Comparison of ENCODE assay signal across 24 mouse cellular contexts in the genomic region with DNA sequence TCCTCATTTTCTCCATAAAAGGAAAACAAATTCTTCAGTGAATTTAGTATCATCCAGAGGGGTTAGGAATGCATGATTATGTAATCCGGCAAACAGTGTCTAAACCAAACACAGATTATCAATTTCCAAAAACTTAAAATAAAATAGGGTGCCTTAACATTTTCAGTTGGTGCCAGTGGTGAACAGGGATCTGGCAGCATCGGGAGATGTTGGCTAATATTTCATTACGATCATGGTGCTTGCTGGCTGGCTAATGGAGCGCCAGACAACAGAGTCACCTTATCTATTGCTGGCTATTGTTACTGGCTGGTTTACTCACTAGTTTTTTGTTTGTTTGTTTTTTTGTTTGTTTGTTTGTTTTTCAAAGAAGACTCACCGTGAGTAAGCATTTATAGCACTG.
DNase-seq lines count a peak whose midpoint lies in the region; ATAC-seq and TF ChIP-seq lines count a peak whose summit lies in the region.
"Had no signal": no experiment of that assay in that cellular context is flagged by ENCODE, and none has a peak within 500 bp of the region (broad histone marks: within the 10 kb centered on the region; RNA-seq: fewer than 3 reads in every experiment).

No protein-coding gene starts in this region.

- TF ChIP-seq POLR2A in myocyte (IDR thresholded peaks at IDR 0.05; ENCODE audit: insufficient read length, low read depth): no peak

- no peaks in the 10 kb centered on the region for H3K36me3 ChIP-seq in heart, embryonic 12.5 days
- no peaks in the 10 kb centered on the region for H3K36me3 ChIP-seq in heart, embryonic 15.5 days
- no peaks in the 10 kb centered on the region for H3K36me3 ChIP-seq in lung, postnatal 0 days (ENCODE audit: insufficient read depth, low read length)
- no peaks in the 10 kb centered on the region for H3K36me3 ChIP-seq in myocyte (ENCODE audit: control insufficient read depth, insufficient read depth)
- H3K36me3 ChIP-seq: embryonic facial prominence, embryonic 15.5 days; hindbrain, embryonic 10.5 days; hindbrain, embryonic 15.5 days; limb, embryonic 13.5 days; liver, embryonic 13.5 days; midbrain, embryonic 12.5 days; neural tube, embryonic 13.5 days had no signal

- ATAC-seq in heart, embryonic 12.5 days (ENCODE audit: insufficient number of reproducible peaks, low FRiP score): no peak
- ATAC-seq in heart, embryonic 15.5 days (replicated peaks; ENCODE audit: insufficient number of reproducible peaks, insufficient read depth, low FRiP score, low read depth): no peak
- no peak for ATAC-seq in lung, postnatal 0 days
- ATAC-seq: activated CD4-positive, CD25-positive, alpha-beta regulatory T cell, adult 4 months; CD4-positive, CD25-positive, alpha-beta regulatory T cell, adult 4 months; forebrain, embryonic 13.5 days; inflammation-experienced regulatory T-cells, adult 6 months had no signal

- H3K4me3 ChIP-seq in heart, embryonic 12.5 days: no peak overlapping the region
- H3K4me3 ChIP-seq in heart, embryonic 15.5 days: no peak overlapping the region
- no peak overlapping the region for H3K4me3 ChIP-seq in lung, postnatal 0 days (ENCODE audit: low read depth, low read length)
- no peak overlapping the region for H3K4me3 ChIP-seq in myocyte
- H3K4me3 ChIP-seq: embryonic facial prominence, embryonic 15.5 days; forebrain, embryonic 13.5 days; hindbrain, embryonic 10.5 days; hindbrain, embryonic 15.5 days; limb, embryonic 13.5 days; liver, embryonic 13.5 days; midbrain, embryonic 12.5 days; neural tube, embryonic 13.5 days had no signal

- H3ac ChIP-seq in myocyte (ENCODE audit: control insufficient read depth, insufficient read length): peak overlapping the region; percentile 27

- no peak overlapping the region for H3K27ac ChIP-seq in heart, embryonic 12.5 days (ENCODE audit: poor library complexity, severe bottlenecking)
- H3K27ac ChIP-seq in heart, embryonic 15.5 days: peak overlapping the region; percentile 68; the same call in 1 of the 2 replicates
- peak overlapping the region; percentile 62; the same call in 1 of the 2 replicates for H3K27ac ChIP-seq in lung, postnatal 0 days (ENCODE audit: low read length)
- H3K27ac ChIP-seq: embryonic facial prominence, embryonic 15.5 days; forebrain, embryonic 13.5 days; hindbrain, embryonic 10.5 days; hindbrain, embryonic 15.5 days; limb, embryonic 13.5 days; liver, embryonic 13.5 days; midbrain, embryonic 12.5 days; neural tube, embryonic 13.5 days had no signal

- H3K27me3 ChIP-seq in heart, embryonic 12.5 days (replicated peaks): no peaks in the 10 kb centered on the region
- no peaks in the 10 kb centered on the region for H3K27me3 ChIP-seq in heart, embryonic 15.5 days
- no peaks in the 10 kb centered on the region for H3K27me3 ChIP-seq in lung, postnatal 0 days (replicated peaks; ENCODE audit: insufficient read depth, low read length)
- H3K27me3 ChIP-seq in myocyte (ENCODE audit: control insufficient read depth, insufficient read depth, insufficient read length): no peaks in the 10 kb centered on the region
- H3K27me3 ChIP-seq: embryonic facial prominence, embryonic 15.5 days; forebrain, embryonic 13.5 days; hindbrain, embryonic 15.5 days; limb, embryonic 13.5 days; liver, embryonic 13.5 days; midbrain, embryonic 12.5 days; neural tube, embryonic 13.5 days had no signal

- intact Hi-C loops in heart, postnatal 14 days (cut with DNase I): loop anchor here (5.0 kb wide), 2 partner anchors 132 to 157 kb away; no protein-coding TSS in a partner anchor

- no peak overlapping the region for H3K4me2 ChIP-seq in heart, embryonic 12.5 days
- no peak overlapping the region for H3K4me2 ChIP-seq in heart, embryonic 15.5 days
- H3K4me2 ChIP-seq in lung, postnatal 0 days (replicated peaks; ENCODE audit: low read depth, low read length): no peak overlapping the region
- peak overlapping the region; percentile 65 for H3K4me2 ChIP-seq in myocyte (ENCODE audit: low read depth)
- H3K4me2 ChIP-seq: embryonic facial prominence, embryonic 15.5 days; forebrain, embryonic 13.5 days; hindbrain, embryonic 15.5 days; limb, embryonic 13.5 days; liver, embryonic 13.5 days; midbrain, embryonic 12.5 days; neural tube, embryonic 13.5 days had no signal

- H3K9ac ChIP-seq in heart, embryonic 12.5 days: no peak overlapping the region
- no peak overlapping the region for H3K9ac ChIP-seq in heart, embryonic 15.5 days
- no peak overlapping the region for H3K9ac ChIP-seq in lung, postnatal 0 days (replicated peaks; ENCODE audit: low read depth)
- H3K9ac ChIP-seq: embryonic facial prominence, embryonic 15.5 days; forebrain, embryonic 13.5 days; hindbrain, embryonic 15.5 days; limb, embryonic 13.5 days; liver, embryonic 13.5 days; midbrain, embryonic 12.5 days; neural tube, embryonic 13.5 days had no signal

- no peak for TF ChIP-seq CTCF in lung, postnatal 0 days (IDR thresholded peaks at IDR 0.05)

- WGBS in heart, embryonic 12.5 days: 70% methylated on average over 5 of the region's 5 CpGs
- 69% methylated on average over 5 of the region's 5 CpGs for WGBS in heart, embryonic 15.5 days
- WGBS in lung, postnatal 0 days: 61% methylated on average over 5 of the region's 5 CpGs

- peaks cover 47% of the 10 kb centered on the region for H3K4me1 ChIP-seq in heart, embryonic 12.5 days (replicated peaks)
- peaks cover 26% of the 10 kb centered on the region for H3K4me1 ChIP-seq in heart, embryonic 15.5 days (replicated peaks)
- H3K4me1 ChIP-seq in lung, postnatal 0 days (ENCODE audit: insufficient read depth, low read depth, low read length): peaks cover 11% of the 10 kb centered on the region
- H3K4me1 ChIP-seq: hindbrain, embryonic 15.5 days; liver, embryonic 13.5 days had no signal

- H3K79me2 ChIP-seq in myocyte (ENCODE audit: control insufficient read depth, insufficient read depth): no peaks in the 10 kb centered on the region

- H3K9me3 ChIP-seq in heart, embryonic 12.5 days (replicated peaks): no peaks in the 10 kb centered on the region; the same call in 1 of the 2 replicates
- no peaks in the 10 kb centered on the region for H3K9me3 ChIP-seq in heart, embryonic 15.5 days (replicated peaks)
- H3K9me3 ChIP-seq in lung, postnatal 0 days (ENCODE audit: low read length): no peaks in the 10 kb centered on the region
- H3K9me3 ChIP-seq: forebrain, embryonic 13.5 days; hindbrain, embryonic 10.5 days; hindbrain, embryonic 15.5 days; liver, embryonic 13.5 days; midbrain, embryonic 12.5 days; neural tube, embryonic 13.5 days had no signal

- 0 out of 2 replicates have a peak, but pooled peaks have one; percentile 36 for TF ChIP-seq EP300 in lung, postnatal 0 days (IDR thresholded peaks at IDR 0.05)

- DNase-seq in heart, adult 11 months: peak; percentile 86
- DNase-seq in heart, postnatal 14 days: no peak
- peak; percentile 36 for DNase-seq in lung, postnatal 0 days (ENCODE audit: low spot score)
- DNase-seq in lung, postnatal 10 days: no peak
- no peak for DNase-seq in cerebellum, adult 11-12 months
- DNase-seq: cerebellum, adult 11 months; cerebellum, postnatal 10 days; gastrocnemius, postnatal 25 days; liver, embryonic 13.5 days; lung, adult 18-20 months; thymus, postnatal 4 days had no signal

TF ChIP-seq in myocyte, 11 proteins besides CTCF, POLR2A, EP300 and RAD21:
- TF ChIP-seq POLR2AphosphoS2 (IDR thresholded peaks at IDR 0.05; ENCODE audit: insufficient read length, low read depth) (no peak), REST (IDR thresholded peaks at IDR 0.05; ENCODE audit: insufficient read depth, insufficient read length) (no peak), MYOD1 (IDR thresholded peaks at IDR 0.05; ENCODE audit: control insufficient read depth in 1 of 3, insufficient read length in 2 of 3, low read depth in 2 of 3) (no peak), SRF (IDR thresholded peaks at IDR 0.05; ENCODE audit: control insufficient read depth, insufficient read length, low read depth) (no peak), TCF12 (IDR thresholded peaks at IDR 0.05; ENCODE audit: insufficient read depth, poor library complexity, severe bottlenecking) (no peak), CEBPB (IDR thresholded peaks at IDR 0.05; ENCODE audit: insufficient read depth, poor library complexity, severe bottlenecking) (no peak), TCF3 (IDR thresholded peaks at IDR 0.05; ENCODE audit: insufficient read length, low read depth) (no peak), MAX (IDR thresholded peaks at IDR 0.05; ENCODE audit: low read depth) (no peak), E2F4 (IDR thresholded peaks at IDR 0.05; ENCODE audit: insufficient read depth) (no peak), MYOG (IDR thresholded peaks at IDR 0.05; ENCODE audit: control insufficient read depth in 1 of 3, insufficient read depth in 1 of 3, insufficient read length in 2 of 3, low read depth in 2 of 3) (no peak), USF1 (IDR thresholded peaks at IDR 0.05; ENCODE audit: low read depth) (no peak)

Comparison
In these comparisons a context has a peak if more than half of its experiments do, and no peak if none do; other contexts are left out.
1. DNase-seq: peak in heart, adult 11 months (single experiment) and lung, postnatal 0 days (single experiment); none in heart, postnatal 14 days (0 of 2), lung, postnatal 10 days (single experiment) and cerebellum, adult 11-12 months (single experiment).